Mouse (Mus musculus): ENCODE results near the gene Chrna4. TPM values are rescaled to one million over a fixed set of nuclear protein-coding genes. Genes with fewer than 3 reads are reported as not detected.

Chrna4 gene
- polyA plus RNA-seq, 1 experiment from 2014 or later: 61.7 TPM

GRCm38 (mm10) chr2:181035186-181035585 is 8.2 kb downstream of the Chrna4 start:
- Histone ChIP-seq H3K9me3 (no peaks in the 10 kb centered on the region), H3K27ac (no peak overlapping the region), H3K27me3 (replicated peaks) (peaks cover 7% of the 10 kb centered on the region), H3K9ac (no peak overlapping the region), H3K4me3 (no peak overlapping the region), H3K36me3 (peaks cover 32% of the 10 kb centered on the region), H3K4me2 (replicated peaks) (no peak overlapping the region), H3K4me1 (peaks cover 40% of the 10 kb centered on the region)
- 83% methylated on average over 7 of the region's 7 CpGs for WGBS
- no peak for ATAC-seq (ENCODE audit: low FRiP score, low read depth)

- peaks cover 51% of the 10 kb centered on the region for H3K36me3 ChIP-seq
- no peak overlapping the region for H3K27ac ChIP-seq
- peaks cover 27% of the 10 kb centered on the region for H3K4me1 ChIP-seq
- no peak overlapping the region for H3K9ac ChIP-seq
- no peaks in the 10 kb centered on the region for H3K27me3 ChIP-seq (replicated peaks)
- no peak overlapping the region for H3K4me2 ChIP-seq (replicated peaks)
- WGBS: 77% methylated on average over 6 of the region's 6 CpGs
- no peak for ATAC-seq (ENCODE audit: low FRiP score, low read depth)
- H3K4me3 ChIP-seq: no peak overlapping the region
- no peaks in the 10 kb centered on the region for H3K9me3 ChIP-seq
Measured at GRCm38 (mm10) chr2:181033310-181033709, 10.0 kb downstream of the Chrna4 start.

- Histone ChIP-seq H3K27me3 (replicated peaks) (no peaks in the 10 kb centered on the region), H3K9ac (no peak overlapping the region), H3K4me1 (peaks cover 20% of the 10 kb centered on the region), H3K9me3 (no peaks in the 10 kb centered on the region), H3K27ac (no peak overlapping the region), H3K4me3 (no peak overlapping the region), H3K36me3 (peaks cover 60% of the 10 kb centered on the region), H3K4me2 (replicated peaks) (no peak overlapping the region)
- no peak; the same call in 1 of the 2 replicates for ATAC-seq (ENCODE audit: low FRiP score, low read depth)
- 50% methylated on average over 5 of the region's 5 CpGs for WGBS
Measured at GRCm38 (mm10) chr2:181032407-181032806, 10.9 kb downstream of the Chrna4 start.

GRCm38 (mm10) chr2:181031406-181031934 is 11.9 kb downstream of the Chrna4 start:
- Histone ChIP-seq H3K36me3 (peaks cover 61% of the 10 kb centered on the region), H3K4me2 (replicated peaks) (no peak overlapping the region), H3K4me3 (no peak overlapping the region), H3K27me3 (replicated peaks) (no peaks in the 10 kb centered on the region), H3K9ac (no peak overlapping the region), H3K27ac (no peak overlapping the region), H3K9me3 (no peaks in the 10 kb centered on the region), H3K4me1 (peaks cover 11% of the 10 kb centered on the region; the same call in 1 of the 2 replicates)
- 82% methylated on average over 11 of the region's 11 CpGs for WGBS
- no peak for ATAC-seq (ENCODE audit: low FRiP score, low read depth)

GRCm38 (mm10) chr2:181008339-181008738 is 35.0 kb downstream of the Chrna4 start:
- Histone ChIP-seq H3K4me1 (no peaks in the 10 kb centered on the region), H3K36me3 (no peaks in the 10 kb centered on the region), H3K27ac (no peak overlapping the region), H3K9ac (no peak overlapping the region), H3K4me2 (replicated peaks) (no peak overlapping the region), H3K27me3 (replicated peaks) (no peaks in the 10 kb centered on the region), H3K4me3 (no peak overlapping the region), H3K9me3 (no peaks in the 10 kb centered on the region)
- WGBS: 49% methylated on average over 5 of the region's 5 CpGs
- ATAC-seq (ENCODE audit: low FRiP score, low read depth): no peak

GRCm38 (mm10) chr2:181007054-181007453 is 36.3 kb downstream of the Chrna4 start:
- WGBS: 23% methylated on average over 4 of the region's 4 CpGs
- Histone ChIP-seq H3K27ac (no peak overlapping the region), H3K9me3 (no peaks in the 10 kb centered on the region), H3K27me3 (replicated peaks) (no peaks in the 10 kb centered on the region), H3K9ac (no peak overlapping the region), H3K4me3 (no peak overlapping the region), H3K4me2 (replicated peaks) (no peak overlapping the region), H3K4me1 (no peaks in the 10 kb centered on the region), H3K36me3 (no peaks in the 10 kb centered on the region)
- no peak for ATAC-seq (ENCODE audit: low FRiP score, low read depth)

- no peak overlapping the region for H3K27ac ChIP-seq
- H3K4me2 ChIP-seq (replicated peaks): no peak overlapping the region
- H3K9ac ChIP-seq: no peak overlapping the region
- H3K4me3 ChIP-seq: no peak overlapping the region
- ATAC-seq (ENCODE audit: low FRiP score, low read depth): peak; percentile 49; the same call in 1 of the 2 replicates
- no peaks in the 10 kb centered on the region for H3K36me3 ChIP-seq
- 74% methylated on average over 3 of the region's 3 CpGs for WGBS
- peaks cover 5% of the 10 kb centered on the region; the same call in 1 of the 2 replicates for H3K4me1 ChIP-seq
- no peaks in the 10 kb centered on the region for H3K9me3 ChIP-seq
- H3K27me3 ChIP-seq (replicated peaks): no peaks in the 10 kb centered on the region
Measured at GRCm38 (mm10) chr2:180996905-180997304, 46.4 kb downstream of the Chrna4 start.

GRCm38 (mm10) chr2:180996436-180996835 is 46.9 kb downstream of the Chrna4 start:
- ATAC-seq (ENCODE audit: low FRiP score, low read depth): peak; percentile 52
- Histone ChIP-seq H3K36me3 (no peaks in the 10 kb centered on the region), H3K9ac (no peak overlapping the region), H3K4me1 (peaks cover 5% of the 10 kb centered on the region; the same call in 1 of the 2 replicates), H3K9me3 (no peaks in the 10 kb centered on the region), H3K4me3 (no peak overlapping the region), H3K27ac (no peak overlapping the region), H3K4me2 (replicated peaks) (no peak overlapping the region), H3K27me3 (replicated peaks) (no peaks in the 10 kb centered on the region)
- 14% methylated on average over 5 of the region's 5 CpGs for WGBS

GRCm38 (mm10) chr2:180995457-180995856 is 47.9 kb downstream of the Chrna4 start:
- Histone ChIP-seq H3K36me3 (no peaks in the 10 kb centered on the region), H3K9ac (no peak overlapping the region), H3K4me2 (replicated peaks) (no peak overlapping the region), H3K27ac (no peak overlapping the region), H3K9me3 (no peaks in the 10 kb centered on the region), H3K4me1 (peaks cover 5% of the 10 kb centered on the region; the same call in 1 of the 2 replicates), H3K27me3 (replicated peaks) (no peaks in the 10 kb centered on the region), H3K4me3 (no peak overlapping the region)
- ATAC-seq (ENCODE audit: low FRiP score, low read depth): no peak
- 83% methylated on average over 4 of the region's 4 CpGs for WGBS

- H3K36me3 ChIP-seq: no peaks in the 10 kb centered on the region
- no peak overlapping the region for H3K9ac ChIP-seq
- H3K4me3 ChIP-seq: no peak overlapping the region
- H3K27ac ChIP-seq: no peak overlapping the region
- no peak for ATAC-seq (ENCODE audit: low FRiP score, low read depth)
- H3K9me3 ChIP-seq: no peaks in the 10 kb centered on the region
- no peak overlapping the region for H3K4me2 ChIP-seq (replicated peaks)
- H3K27me3 ChIP-seq (replicated peaks): no peaks in the 10 kb centered on the region
- H3K4me1 ChIP-seq: peaks cover 8% of the 10 kb centered on the region; the same call in 1 of the 2 replicates
- WGBS: 85% methylated on average over 2 of the region's 2 CpGs
Measured at GRCm38 (mm10) chr2:180994360-180994759, 49.0 kb downstream of the Chrna4 start.

- H3K27me3 ChIP-seq (replicated peaks): no peaks in the 10 kb centered on the region
- H3K4me3 ChIP-seq: no peak overlapping the region
- H3K9ac ChIP-seq: no peak overlapping the region
- no peaks in the 10 kb centered on the region for H3K9me3 ChIP-seq
- no peak overlapping the region for H3K4me2 ChIP-seq (replicated peaks)
- 71% methylated on average over 4 of the region's 4 CpGs for WGBS
- H3K36me3 ChIP-seq: no peaks in the 10 kb centered on the region
- no peak overlapping the region for H3K27ac ChIP-seq
- H3K4me1 ChIP-seq: peaks cover 16% of the 10 kb centered on the region
- no peak for ATAC-seq (ENCODE audit: low FRiP score, low read depth)
Measured at GRCm38 (mm10) chr2:180990347-180990746, 53.0 kb downstream of the Chrna4 start.

GRCm38 (mm10) chr2:180988948-180989347 is 54.4 kb downstream of the Chrna4 start:
- Histone ChIP-seq H3K27ac (no peak overlapping the region), H3K4me2 (replicated peaks) (no peak overlapping the region), H3K4me3 (no peak overlapping the region), H3K9ac (no peak overlapping the region), H3K9me3 (no peaks in the 10 kb centered on the region), H3K27me3 (replicated peaks) (no peaks in the 10 kb centered on the region), H3K36me3 (no peaks in the 10 kb centered on the region), H3K4me1 (peaks cover 16% of the 10 kb centered on the region)
- ATAC-seq (ENCODE audit: low FRiP score, low read depth): no peak
- 86% methylated on average over 1 of the region's 1 CpGs for WGBS

GRCm38 (mm10) chr2:180988347-180988913 is 54.9 kb downstream of the Chrna4 start:
- ATAC-seq (ENCODE audit: low FRiP score, low read depth): no peak
- Histone ChIP-seq H3K27ac (no peak overlapping the region), H3K4me2 (replicated peaks) (no peak overlapping the region), H3K9me3 (no peaks in the 10 kb centered on the region), H3K9ac (no peak overlapping the region), H3K4me1 (peaks cover 16% of the 10 kb centered on the region), H3K4me3 (no peak overlapping the region), H3K36me3 (0 out of 2 replicates have a peak, but pooled peaks cover 2% of the 10 kb centered on the region), H3K27me3 (replicated peaks) (no peaks in the 10 kb centered on the region)
- WGBS: 61% methylated on average over 3 of the region's 3 CpGs
